Mouse (Mus musculus) WW6 (cell line): ENCODE data around the gene Slc41a1.

Experiments
- DNase-seq: peaks from one replicate; pipeline ENCODE4 v3.0.0-alpha.2; 2013; ENCODE audit warnings: low read depth, low spot score

The Slc41a1 gene

GRCm38 (mm10) chr1:131827207-131827786 is at the start of gene Slc41a1:
TSS of gene Slc41a1 (plus strand) at chr1:131827493.
- no peak for DNase-seq

- no peak for DNase-seq
Measured at GRCm38 (mm10) chr1:131794591-131794990, 32.7 kb upstream of the Slc41a1 start.

GRCm38 (mm10) chr1:131795171-131795570 is 32.1 kb upstream of the Slc41a1 start:
- no peak for DNase-seq

GRCm38 (mm10) chr1:131797202-131797909 is 29.9 kb upstream of the Slc41a1 start, which contains the start of gene Pm20d1:
TSS of gene Pm20d1 (plus strand) at chr1:131797381.
- peak; percentile 26 for DNase-seq

GRCm38 (mm10) chr1:131800001-131800400 is 27.3 kb upstream of the Slc41a1 start:
- DNase-seq, result no peak

- DNase-seq, result no peak
Measured at GRCm38 (mm10) chr1:131801071-131801470, 26.2 kb upstream of the Slc41a1 start.

DNA sequence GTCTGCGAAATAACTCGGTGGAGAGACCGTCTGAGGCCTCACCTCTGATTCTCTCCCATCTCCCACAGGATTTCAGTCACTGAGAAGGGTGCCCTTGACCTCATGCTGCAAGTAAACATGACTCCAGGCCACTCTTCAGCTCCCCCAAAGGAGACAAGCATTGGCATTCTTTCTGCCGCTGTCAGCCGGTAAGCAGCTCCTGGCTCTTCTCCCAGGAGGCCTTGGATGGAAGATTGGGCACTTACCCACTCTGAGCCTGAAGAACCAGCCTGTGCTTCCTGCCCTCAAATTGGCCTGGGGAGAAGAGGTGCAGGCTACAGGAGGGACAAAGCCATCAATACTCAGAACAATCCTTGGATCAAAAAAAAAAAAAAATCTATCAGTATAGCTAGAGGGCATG is 24.6 kb upstream of the Slc41a1 start:
- DNase-seq, result no peak

GRCm38 (mm10) chr1:131804166-131804565 is 23.1 kb upstream of the Slc41a1 start:
- no peak for DNase-seq

DNA sequence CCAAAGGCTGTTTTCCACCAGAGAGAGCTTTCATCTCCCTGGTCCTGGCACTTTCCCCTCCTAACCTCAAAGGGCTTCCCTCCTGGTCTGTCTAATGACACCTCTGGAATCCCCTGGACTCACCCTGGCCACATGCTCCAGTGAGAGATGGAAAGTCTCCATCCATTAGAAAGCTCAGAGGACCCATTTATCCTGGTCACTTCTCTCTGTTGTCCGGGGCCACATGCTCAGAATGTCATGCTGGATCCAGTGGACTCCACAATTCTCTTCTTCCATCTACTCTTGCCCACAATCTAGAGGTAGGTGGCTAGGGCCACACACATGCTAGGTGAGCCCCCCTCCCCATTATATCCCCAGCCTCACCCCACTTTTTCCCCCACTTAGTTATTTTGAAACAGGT is 18.3 kb upstream of the Slc41a1 start:
- DNase-seq, result no peak

DNA sequence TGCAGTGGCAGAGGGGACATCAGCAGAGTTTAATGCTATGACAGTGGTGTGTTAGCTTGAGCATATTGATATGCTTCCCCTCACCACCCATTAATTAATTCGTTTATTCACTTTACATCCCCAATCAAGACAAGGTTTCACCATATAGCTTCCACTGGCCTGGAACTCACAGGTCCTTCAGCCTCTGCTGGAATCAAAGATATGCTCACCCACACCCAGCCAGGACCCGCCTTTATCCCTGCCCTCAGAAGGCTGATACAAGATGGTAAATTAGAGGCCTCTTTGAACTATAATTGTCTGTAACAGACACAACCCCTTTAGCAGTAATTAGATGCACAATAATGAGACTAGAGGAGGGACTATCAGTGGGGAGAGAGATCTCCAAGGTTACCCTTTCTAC is 17.6 kb upstream of the Slc41a1 start:
- DNase-seq, result no peak

DNA sequence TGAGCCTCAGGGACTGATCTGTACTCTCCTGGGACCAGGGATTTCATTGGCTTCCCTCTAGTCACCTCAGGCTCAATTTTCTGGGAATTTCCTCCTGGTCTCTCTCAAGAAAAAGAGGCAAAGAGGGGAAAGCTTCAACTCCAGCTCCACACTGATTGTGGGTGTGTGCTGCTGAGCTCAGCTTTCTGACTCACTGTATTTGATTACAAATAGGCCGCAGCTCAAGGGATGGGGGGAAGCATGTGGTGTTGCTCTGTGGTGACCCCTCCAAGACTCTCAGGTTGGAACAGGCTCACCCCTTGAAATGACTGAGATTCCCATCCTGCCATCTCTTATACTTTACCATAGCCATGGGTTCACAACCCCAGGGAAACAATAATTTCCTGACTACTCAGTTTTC is 15.9 kb upstream of the Slc41a1 start:
- no peak for DNase-seq

- DNase-seq, result no peak
Measured at GRCm38 (mm10) chr1:131812006-131812405, 15.3 kb upstream of the Slc41a1 start.

DNA sequence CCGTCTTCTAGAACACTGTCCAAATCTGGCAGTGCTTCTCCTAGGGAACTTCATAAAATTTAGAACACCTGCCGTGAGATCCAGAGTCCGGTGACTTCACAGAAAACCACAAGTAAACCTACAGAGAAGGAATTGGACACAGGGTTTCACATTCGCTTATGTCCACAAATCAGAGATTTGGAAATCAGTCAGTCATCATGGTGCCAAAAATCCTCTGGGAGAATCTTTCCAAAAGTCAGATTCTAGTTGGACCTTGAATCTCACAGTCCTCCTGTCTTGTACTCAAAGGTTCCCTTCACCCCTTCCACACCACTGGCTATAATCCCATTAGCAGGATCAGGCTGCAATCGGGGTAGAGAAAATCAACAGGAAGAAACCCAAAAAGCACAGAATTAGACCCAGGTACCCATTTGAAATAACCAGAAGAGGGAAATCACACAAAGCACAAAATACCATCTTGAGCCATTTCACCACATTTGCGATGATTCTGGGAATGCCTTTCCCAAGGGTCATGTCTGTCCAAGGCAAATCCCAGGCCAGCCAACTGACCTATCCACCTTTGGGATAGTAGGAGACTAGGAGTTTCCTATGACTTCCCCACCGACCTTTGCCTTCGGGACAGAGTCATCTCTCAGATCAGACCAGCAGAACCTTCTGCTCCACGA is 14.5 kb upstream of the Slc41a1 start:
- DNase-seq, result no peak

- no peak for DNase-seq
Measured at GRCm38 (mm10) chr1:131813731-131814130, 13.6 kb upstream of the Slc41a1 start.

- DNase-seq, result no peak
Measured at GRCm38 (mm10) chr1:131814191-131814590, 13.1 kb upstream of the Slc41a1 start.

DNA sequence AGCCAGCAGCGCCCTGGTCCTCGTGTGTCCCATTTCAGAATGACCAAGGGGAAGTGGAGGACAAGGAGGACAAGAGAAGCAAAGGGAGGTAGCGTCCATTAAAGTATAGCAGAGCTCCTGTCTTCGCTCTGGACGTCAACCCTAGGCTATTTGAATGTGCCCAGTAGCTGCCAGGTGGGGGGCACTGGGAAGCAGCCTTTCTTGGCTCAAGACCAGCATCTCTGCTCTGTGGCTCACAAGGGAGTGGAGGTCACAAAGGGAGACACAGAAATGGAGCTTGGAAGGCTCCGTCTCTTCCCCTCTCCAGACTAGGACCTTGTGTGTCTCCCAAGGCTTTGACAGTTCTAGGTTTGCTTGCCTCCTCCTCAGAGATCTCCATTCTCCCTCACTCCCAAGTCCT is 10.4 kb upstream of the Slc41a1 start:
- DNase-seq, result no peak

DNA sequence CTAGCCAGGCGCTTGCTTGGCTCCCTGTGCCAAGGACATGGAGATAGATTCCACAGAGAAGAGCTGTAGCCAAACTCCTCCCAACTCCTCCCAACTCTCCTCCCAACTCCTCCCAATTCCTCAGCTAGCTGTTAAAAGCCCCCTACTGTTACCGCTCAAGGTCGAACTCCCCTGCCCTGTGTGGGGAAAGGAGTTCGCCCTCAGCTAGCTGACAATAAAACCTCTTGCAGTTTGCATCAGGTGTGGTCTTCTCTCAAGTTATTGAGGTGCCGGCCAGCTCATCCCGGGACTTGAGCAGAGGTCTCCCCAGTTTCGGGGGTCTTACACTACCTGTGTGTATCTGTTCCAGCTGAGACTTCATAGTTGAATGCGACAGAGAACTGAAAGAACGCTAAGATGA is 6.9 kb upstream of the Slc41a1 start:
- DNase-seq, result peak; percentile 28

GRCm38 (mm10) chr1:131820887-131821328 is 6.4 kb upstream of the Slc41a1 start:
- no peak for DNase-seq

GRCm38 (mm10) chr1:131822292-131822691 is 5.0 kb upstream of the Slc41a1 start:
- no peak for DNase-seq

DNA sequence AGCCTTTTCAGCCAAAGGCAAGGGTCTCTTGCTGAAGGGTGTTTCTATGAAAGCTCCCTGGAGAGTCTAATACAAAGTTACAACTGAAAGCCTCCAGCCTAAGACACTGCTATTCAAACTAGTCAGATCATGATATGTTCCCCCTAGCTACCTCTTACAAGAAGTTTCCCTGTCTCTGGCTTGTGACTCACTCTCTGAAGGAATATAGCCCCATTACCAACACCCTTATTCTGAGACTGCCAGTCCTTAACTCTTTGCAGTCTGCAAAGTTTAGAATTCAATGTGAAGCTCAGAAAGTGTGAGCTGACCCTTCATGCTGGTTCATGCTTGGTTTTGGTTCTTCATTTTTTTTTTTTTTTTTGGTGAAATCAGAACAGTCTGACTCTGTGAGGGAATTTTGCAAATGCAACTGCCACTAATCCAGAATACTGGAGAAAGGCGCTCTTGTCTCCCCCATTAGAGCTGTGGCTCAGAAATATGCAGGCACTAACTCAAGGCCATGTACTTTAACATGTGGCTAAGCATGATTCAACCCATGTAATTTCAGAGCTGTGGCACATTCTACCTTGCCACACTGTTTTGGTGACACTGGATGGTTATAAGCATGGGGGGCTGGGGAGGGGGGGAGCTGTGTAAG is 4.3 kb upstream of the Slc41a1 start:
- DNase-seq, result no peak

DNA sequence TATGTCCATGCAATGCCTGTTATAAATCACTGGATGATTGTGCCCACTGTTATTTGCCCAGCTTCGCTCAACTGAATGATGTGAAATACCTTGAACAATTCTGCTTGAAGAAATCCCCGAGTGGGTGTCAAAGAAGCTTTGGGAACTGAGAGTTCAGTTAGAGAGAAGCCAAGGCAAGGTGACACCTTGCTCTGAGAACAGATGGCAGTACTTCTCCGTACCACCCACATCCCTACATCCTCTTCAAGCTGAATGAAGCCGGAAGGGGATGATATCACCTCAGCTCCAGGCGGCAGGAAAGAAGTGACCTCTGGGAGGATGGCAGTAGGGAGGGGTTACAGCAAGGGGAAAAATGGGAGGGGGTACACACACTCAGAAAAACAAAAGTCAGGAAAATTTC is 3.7 kb upstream of the Slc41a1 start:
- no peak for DNase-seq

DNA sequence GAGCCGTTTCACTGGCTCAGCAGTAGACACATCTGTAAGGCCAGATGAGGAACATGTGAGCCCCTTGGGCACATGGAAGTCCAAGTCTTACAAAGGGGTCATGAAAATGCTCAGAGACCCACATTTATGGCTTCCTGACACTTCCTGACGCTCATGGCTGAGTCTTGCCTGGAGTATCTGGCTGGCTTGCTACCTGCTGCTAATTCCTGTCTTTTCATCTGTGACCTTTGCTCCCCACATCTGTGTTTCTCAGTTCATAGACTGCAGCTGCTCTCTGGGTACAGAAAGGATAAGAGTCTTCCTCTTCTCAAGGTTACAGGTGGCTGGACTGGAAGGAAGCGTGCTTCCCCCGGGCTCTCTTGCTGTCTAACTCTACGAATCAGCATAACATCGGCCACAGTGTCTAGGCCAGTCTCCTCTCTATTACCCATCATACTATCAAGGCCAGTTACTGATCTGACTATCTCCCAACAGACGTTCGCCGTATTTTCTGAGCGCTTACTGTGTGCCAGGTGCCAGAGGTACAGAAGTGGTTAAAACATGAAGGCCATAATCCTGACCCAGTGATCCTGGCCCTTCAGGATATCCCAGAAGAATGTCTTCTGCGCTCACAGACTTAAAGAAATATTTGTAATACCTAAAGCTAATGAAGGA is 2.6 kb upstream of the Slc41a1 start:
- no peak for DNase-seq
